Mouse (Mus musculus) urinary bladder, adult 2 months (tissue): ENCODE results near the gene Lrrc47. TPM values are rescaled to one million over a fixed set of nuclear protein-coding genes. Genes with fewer than 3 reads are reported as not detected.

Experiments
- polyA plus RNA-seq: library from polyadenylated mRNA; depleted of rRNA; stranded (reverse); fragments of >200 nt; gene quantifications from 2 replicates; pipeline ENCODE4 v1.2.3, GENCODE M21; 2012; rRNA removed

The Lrrc47 gene
- polyA plus RNA-seq, 1 experiment, result 26.7 TPM

Other genes with a start within 250 kb of the Lrrc47 start
- 31.4 and 40.4 TPM in 2 replicates for gene A430005L14Rik, start 54.5 kb upstream of the Lrrc47 start, polyA plus RNA-seq
- 10.5 and 14.1 TPM in 2 replicates for gene Dffb, start 36.6 kb upstream of the Lrrc47 start, polyA plus RNA-seq
- gene Cep104, start 36.5 kb upstream of the Lrrc47 start, polyA plus RNA-seq, result 9.9 and 14.0 TPM in 2 replicates
- 46.9 and 48.1 TPM in 2 replicates for gene Smim1, start 14.5 kb downstream of the Lrrc47 start, polyA plus RNA-seq
- gene Ccdc27, start 30.9 kb downstream of the Lrrc47 start, polyA plus RNA-seq, result not detected in 2 replicates
- 0.03 TPM in 1 of 2 replicates, not detected in the other for gene Trp73, start 128.5 kb downstream of the Lrrc47 start, polyA plus RNA-seq
- 12.1 and 13.2 TPM in 2 replicates for gene Wrap73, start 130.6 kb downstream of the Lrrc47 start, polyA plus RNA-seq
- 164 and 166 TPM in 2 replicates for gene Tprgl, start 148.9 kb downstream of the Lrrc47 start, polyA plus RNA-seq
- 7.6 and 11.1 TPM in 2 replicates for gene Megf6, start 159.0 kb downstream of the Lrrc47 start, polyA plus RNA-seq